Mouse (Mus musculus) neural tube, embryonic 11.5 days (tissue): ENCODE results near the gene Pgc. TPM values are rescaled to one million over a fixed set of nuclear protein-coding genes. Genes with fewer than 3 reads are reported as not detected.

Experiments used
- ATAC-seq: fragments of 200-750 bp; cut with Nextera tagmentation; 2 replicates; pipeline ENCODE4 v1.8.0; 2017; ENCODE audit warnings: moderate number of reproducible peaks, mild to moderate bottlenecking, moderate TSS enrichment, moderate library complexity; ENCODE audit not compliant: insufficient read depth, low FRiP score, low TSS enrichment
- DNase-seq: peaks from one replicate; pipeline ENCODE4 v3.0.0-alpha.2; 2015; ENCODE audit warnings: low spot score
- H3K27ac ChIP-seq: fragments of 300-500 bp; sonication (generic); 2 replicates; pipeline ENCODE4 v1.5.1; 2014; ENCODE audit warnings: low read depth, mild to moderate bottlenecking, low read length
- H3K27me3 ChIP-seq: fragments of 300-500 bp; sonication (generic); 2 replicates; pipeline ENCODE4 v1.6.1; 2014; ENCODE audit warnings: mild to moderate bottlenecking, low read length, mixed read lengths; ENCODE audit not compliant: control insufficient read depth, insufficient read depth
- H3K36me3 ChIP-seq: fragments of 300-500 bp; sonication (generic); 2 replicates; pipeline ENCODE4 v1.6.1; 2014; ENCODE audit warnings: mild to moderate bottlenecking, low read length, moderate library complexity, mixed read lengths; ENCODE audit not compliant: control insufficient read depth, insufficient read depth
- H3K4me1 ChIP-seq: fragments of 300-500 bp; sonication (generic); 2 replicates; pipeline ENCODE4 v1.6.1; 2014; ENCODE audit warnings: low read length, mixed read lengths; ENCODE audit not compliant: control insufficient read depth, insufficient read depth
- H3K4me2 ChIP-seq: fragments of 300-500 bp; sonication (generic); 2 replicates; pipeline ENCODE4 v1.6.1; 2014; ENCODE audit warnings: low read depth, mild to moderate bottlenecking, moderate library complexity
- H3K4me3 ChIP-seq: fragments of 300-500 bp; sonication (generic); 2 replicates; pipeline ENCODE4 v1.5.1; 2014; ENCODE audit warnings: low read depth, low read length
- H3K9ac ChIP-seq: fragments of 300-500 bp; sonication (generic); 2 replicates; pipeline ENCODE4 v1.6.1; 2014; ENCODE audit warnings: mild to moderate bottlenecking, low read length
- H3K9me3 ChIP-seq: fragments of 300-500 bp; sonication (generic); 2 replicates; pipeline ENCODE4 v1.6.1; 2016; ENCODE audit warnings: low read length; ENCODE audit not compliant: control insufficient read depth
- WGBS: fragments of 180-500 bp; shearing (Covaris S2); extraction: QIAGEN DNeasy Blood & Tissue Kit; methylation state at CpG from one replicate; pipeline ENCODE4 v1.1.7; 2014; 5-methylcytosine and 5-hydroxymethylcytosine counted together
- polyA plus RNA-seq: library from polyadenylated mRNA; unstranded; fragments of >200 nt; fragmentation: Nextera tagmentation; extraction: Ambion mirVana; gene quantifications from 2 replicates; pipeline ENCODE4 v1.2.1, GENCODE M21; 2014

The Pgc gene
- polyA plus RNA-seq, 1 experiment from 2014 or later = not detected

DNA sequence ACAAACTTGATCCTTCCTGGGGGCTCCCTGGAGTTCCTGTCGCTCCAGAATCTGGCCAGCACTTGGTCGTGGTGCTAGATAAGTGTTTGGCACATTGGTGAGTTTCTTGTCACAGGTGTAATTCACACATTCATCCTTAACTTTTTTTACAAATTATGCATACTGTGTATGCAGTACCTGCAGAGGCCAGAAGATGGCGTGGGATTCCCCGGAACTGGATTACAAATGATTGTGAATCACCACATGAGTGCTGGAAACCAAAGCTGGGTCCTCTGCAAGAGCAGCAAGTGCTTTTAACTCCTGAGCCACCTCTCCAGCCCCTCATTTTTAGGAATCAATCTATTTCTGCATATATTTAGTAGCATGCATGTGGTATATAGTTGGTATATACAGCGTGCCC lies 25.2 kb downstream of the Pgc start:
- 72% methylated on average over 5 of the region's 5 CpGs for WGBS

DNA sequence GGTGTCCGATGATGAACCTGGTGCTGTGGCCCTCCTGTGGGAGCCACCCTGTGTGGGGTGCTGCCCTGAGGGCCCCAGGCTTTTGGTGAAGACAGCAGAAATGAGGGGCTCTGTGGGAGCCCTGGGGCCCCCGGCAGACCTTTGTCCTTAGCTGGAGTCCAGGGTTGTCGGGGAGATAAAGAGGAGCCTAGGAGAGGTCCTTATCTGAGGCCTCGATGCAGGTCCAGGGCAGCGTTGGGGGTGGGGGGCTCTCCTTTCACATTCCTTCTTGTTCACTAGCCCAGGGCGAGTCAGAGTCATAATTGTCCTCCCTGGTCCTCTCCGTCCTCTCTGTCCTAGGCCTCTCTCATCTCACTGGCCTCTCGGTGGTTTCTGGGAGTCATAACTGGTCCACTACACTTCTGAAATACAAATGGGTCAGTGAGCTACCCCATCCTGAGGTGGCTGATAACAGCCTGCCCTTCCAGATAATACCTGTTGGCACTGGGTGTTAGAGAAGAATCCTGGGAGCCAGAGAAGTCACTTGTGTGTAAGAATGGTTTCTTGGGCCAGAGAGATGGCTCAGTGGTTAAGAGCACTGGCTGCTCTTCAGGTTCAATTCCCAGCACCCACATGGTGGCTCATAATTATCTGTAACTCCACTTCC lies 26.6 kb downstream of the Pgc start:
- DNase-seq (no peak), ATAC-seq (no peak)
- H3K4me3 ChIP-seq = no peak overlapping the region
- no peaks in the 10 kb centered on the region for H3K9me3 ChIP-seq
- H3K27ac ChIP-seq = no peak overlapping the region
- no peaks in the 10 kb centered on the region for H3K4me1 ChIP-seq
- H3K36me3 ChIP-seq = no peaks in the 10 kb centered on the region
- H3K27me3 ChIP-seq = no peaks in the 10 kb centered on the region
- no peak overlapping the region for H3K4me2 ChIP-seq
- WGBS = 87% methylated on average over 8 of the region's 8 CpGs
- H3K9ac ChIP-seq = no peak overlapping the region

More for the DNA sequence above, 25.2 kb downstream of the Pgc start:
- Histone ChIP-seq H3K36me3 (no peaks in the 10 kb centered on the region), H3K27me3 (no peaks in the 10 kb centered on the region), H3K9ac (no peak overlapping the region), H3K27ac (no peak overlapping the region), H3K4me3 (no peak overlapping the region), H3K4me1 (no peaks in the 10 kb centered on the region), H3K9me3 (no peaks in the 10 kb centered on the region), H3K4me2 (no peak overlapping the region)
- ATAC-seq = no peak
- DNase-seq = no peak

DNA sequence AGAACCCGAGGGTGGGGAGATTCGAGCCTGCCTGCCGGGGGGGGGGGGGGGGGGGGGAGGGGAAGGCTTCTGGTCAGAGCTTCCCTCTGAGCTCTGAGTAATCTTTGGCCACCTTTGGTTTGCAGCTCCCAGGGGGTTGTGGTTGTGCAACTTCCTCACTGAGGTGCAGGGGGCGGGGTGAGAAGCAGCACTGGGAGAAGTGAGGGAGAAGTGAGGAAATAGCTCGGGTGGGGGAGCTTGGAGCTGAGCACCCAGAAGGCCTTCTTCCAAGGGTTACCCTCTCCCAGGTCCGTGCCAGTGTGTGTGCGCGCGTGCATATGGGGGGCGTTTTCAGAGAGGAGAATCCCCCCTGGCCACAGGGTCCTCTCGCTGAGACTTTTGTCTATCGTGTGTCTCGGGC lies 27.6 kb downstream of the Pgc start:
- WGBS = 81% methylated on average over 12 of the region's 13 CpGs
- H3K27me3 ChIP-seq = no peaks in the 10 kb centered on the region

DNA sequence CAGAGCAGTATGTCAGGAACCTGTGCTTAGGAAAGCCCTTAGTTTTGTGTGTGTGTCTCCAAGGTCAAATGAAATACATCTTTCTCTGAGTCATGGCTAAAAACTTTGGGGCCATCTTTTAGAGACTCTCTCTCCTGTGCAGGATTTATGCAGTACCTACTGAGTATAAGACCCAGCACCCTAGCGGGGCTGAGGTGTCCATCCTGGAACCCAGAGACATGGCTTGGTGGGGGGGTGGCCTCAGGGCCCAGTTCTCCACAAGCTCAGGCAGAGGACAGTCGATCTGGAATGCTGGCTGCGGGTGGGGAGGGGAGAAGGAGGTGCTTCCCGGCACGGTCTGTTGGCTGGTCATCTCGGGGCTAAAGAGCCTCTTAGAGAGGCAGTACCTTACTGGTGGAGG lies 29.7 kb downstream of the Pgc start:
- 42% methylated on average over 6 of the region's 6 CpGs for WGBS
- ATAC-seq = no peak
- no peaks in the 10 kb centered on the region for H3K27me3 ChIP-seq

More for the DNA sequence above, 27.6 kb downstream of the Pgc start:
- Histone ChIP-seq H3K9me3 (no peaks in the 10 kb centered on the region), H3K4me2 (no peak overlapping the region), H3K9ac (no peak overlapping the region), H3K36me3 (no peaks in the 10 kb centered on the region), H3K27ac (no peak overlapping the region), H3K4me3 (no peak overlapping the region), H3K4me1 (no peaks in the 10 kb centered on the region)
- no peak for DNase-seq
- no peak for ATAC-seq

DNA sequence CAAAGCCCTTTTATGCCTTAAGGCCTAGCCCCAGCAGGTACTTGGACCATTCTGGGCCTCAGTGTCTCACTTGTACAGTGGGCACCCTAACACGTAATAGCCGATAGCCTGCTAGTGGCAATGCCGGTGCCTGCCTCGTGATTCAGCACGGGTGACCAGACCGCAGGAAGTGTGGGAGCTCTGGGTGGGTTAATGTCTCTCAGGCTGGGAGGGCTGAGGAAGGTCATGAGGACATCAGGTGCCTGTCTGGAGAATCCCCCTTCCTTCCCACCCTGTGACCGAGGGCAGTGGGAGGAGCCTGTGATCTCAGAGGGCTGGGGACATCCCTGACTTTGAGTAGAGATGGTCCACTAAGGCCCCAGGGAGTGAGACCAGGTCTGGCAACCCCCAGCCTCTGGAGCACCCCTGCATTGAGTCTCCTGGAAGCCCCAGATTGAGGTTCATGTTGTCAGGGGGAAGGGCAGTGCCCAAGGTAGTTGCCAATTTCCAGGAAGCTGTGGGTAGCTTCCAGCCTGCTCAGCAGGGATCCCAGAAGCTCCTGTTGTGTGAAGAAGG lies 30.5 kb downstream of the Pgc start:
- no peak overlapping the region for H3K27ac ChIP-seq
- ATAC-seq (no peak), DNase-seq (no peak)
- H3K4me3 ChIP-seq = no peak overlapping the region
- H3K27me3 ChIP-seq = no peaks in the 10 kb centered on the region
- H3K9ac ChIP-seq = no peak overlapping the region
- no peak overlapping the region for H3K4me2 ChIP-seq
- H3K9me3 ChIP-seq = no peaks in the 10 kb centered on the region
- H3K4me1 ChIP-seq = no peaks in the 10 kb centered on the region
- 86% methylated on average over 7 of the region's 7 CpGs for WGBS
- no peaks in the 10 kb centered on the region for H3K36me3 ChIP-seq

More for the DNA sequence above, 29.7 kb downstream of the Pgc start:
- Histone ChIP-seq H3K9me3 (no peaks in the 10 kb centered on the region), H3K36me3 (no peaks in the 10 kb centered on the region), H3K4me3 (no peak overlapping the region), H3K4me2 (no peak overlapping the region), H3K9ac (no peak overlapping the region; the same call in 1 of the 2 replicates), H3K27ac (no peak overlapping the region), H3K4me1 (no peaks in the 10 kb centered on the region)
- DNase-seq = no peak

DNA sequence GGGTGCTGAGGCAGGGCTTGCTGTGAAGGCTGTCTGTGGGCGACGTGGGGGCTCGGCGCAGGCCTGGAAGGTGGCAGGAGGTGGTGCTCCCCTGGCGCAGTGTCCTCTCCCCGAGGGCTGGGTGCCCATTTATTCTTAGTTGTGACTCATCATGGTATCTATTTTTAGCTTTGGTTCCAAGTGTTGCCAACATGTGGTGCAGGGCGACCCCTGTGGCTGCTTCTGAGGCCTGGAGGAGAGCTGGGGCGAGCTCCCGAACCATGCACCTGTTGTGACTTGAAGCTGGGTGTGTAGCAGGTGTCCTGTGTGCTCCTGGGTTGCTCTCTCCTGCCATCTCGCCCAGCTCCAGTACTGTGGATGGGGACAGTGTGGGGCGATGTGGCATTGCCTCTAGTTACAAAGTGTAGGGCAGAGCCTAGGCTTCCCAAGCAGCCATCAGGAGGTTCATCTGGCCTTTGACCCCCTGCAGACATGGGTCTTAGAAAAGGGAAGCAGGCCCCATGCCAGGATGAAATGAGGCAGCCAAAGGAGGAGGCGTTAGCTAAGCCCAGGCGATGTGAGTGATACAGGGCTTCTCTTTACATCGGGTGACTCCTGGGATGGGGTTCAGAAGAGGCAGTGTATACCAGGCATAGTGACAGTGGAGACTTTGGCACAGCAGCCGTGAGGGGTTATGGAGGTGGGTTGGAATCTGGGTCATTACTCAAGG lies 33.2 kb downstream of the Pgc start:
- no peaks in the 10 kb centered on the region for H3K9me3 ChIP-seq
- ATAC-seq (no peak), DNase-seq (no peak)
- no peaks in the 10 kb centered on the region for H3K27me3 ChIP-seq
- H3K27ac ChIP-seq = no peak overlapping the region
- H3K4me2 ChIP-seq = no peak overlapping the region
- no peak overlapping the region for H3K4me3 ChIP-seq
- H3K36me3 ChIP-seq = no peaks in the 10 kb centered on the region
- H3K4me1 ChIP-seq = no peaks in the 10 kb centered on the region
- H3K9ac ChIP-seq = no peak overlapping the region
- WGBS = 86% methylated on average over 15 of the region's 15 CpGs

DNA sequence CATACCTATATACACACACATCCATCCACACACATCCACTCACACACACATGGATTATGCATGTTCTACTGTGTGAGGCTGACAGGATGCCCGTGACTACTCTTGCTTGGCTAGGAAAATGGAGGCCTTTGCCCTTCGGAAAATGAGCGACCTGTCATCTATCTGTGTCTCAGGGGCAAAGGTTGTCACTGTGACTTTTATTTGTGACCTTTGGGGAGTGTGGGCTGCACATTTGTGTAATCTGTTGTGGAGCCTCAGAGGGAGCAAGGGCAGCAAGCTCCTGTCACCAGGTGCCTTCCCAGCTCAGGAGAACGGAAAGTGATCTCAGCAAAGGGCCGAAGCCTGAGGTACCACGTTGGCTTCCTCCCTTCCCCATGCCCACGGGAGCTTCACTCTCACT lies 35.4 kb downstream of the Pgc start:
- no peak for DNase-seq
- H3K9me3 ChIP-seq = no peaks in the 10 kb centered on the region
- H3K4me3 ChIP-seq = no peak overlapping the region
- 84% methylated on average over 7 of the region's 7 CpGs for WGBS
- ATAC-seq = no peak
- H3K36me3 ChIP-seq = no peaks in the 10 kb centered on the region
- H3K9ac ChIP-seq = no peak overlapping the region
- H3K27me3 ChIP-seq = no peaks in the 10 kb centered on the region
- no peak overlapping the region for H3K27ac ChIP-seq
- no peak overlapping the region for H3K4me2 ChIP-seq
- no peaks in the 10 kb centered on the region for H3K4me1 ChIP-seq

DNA sequence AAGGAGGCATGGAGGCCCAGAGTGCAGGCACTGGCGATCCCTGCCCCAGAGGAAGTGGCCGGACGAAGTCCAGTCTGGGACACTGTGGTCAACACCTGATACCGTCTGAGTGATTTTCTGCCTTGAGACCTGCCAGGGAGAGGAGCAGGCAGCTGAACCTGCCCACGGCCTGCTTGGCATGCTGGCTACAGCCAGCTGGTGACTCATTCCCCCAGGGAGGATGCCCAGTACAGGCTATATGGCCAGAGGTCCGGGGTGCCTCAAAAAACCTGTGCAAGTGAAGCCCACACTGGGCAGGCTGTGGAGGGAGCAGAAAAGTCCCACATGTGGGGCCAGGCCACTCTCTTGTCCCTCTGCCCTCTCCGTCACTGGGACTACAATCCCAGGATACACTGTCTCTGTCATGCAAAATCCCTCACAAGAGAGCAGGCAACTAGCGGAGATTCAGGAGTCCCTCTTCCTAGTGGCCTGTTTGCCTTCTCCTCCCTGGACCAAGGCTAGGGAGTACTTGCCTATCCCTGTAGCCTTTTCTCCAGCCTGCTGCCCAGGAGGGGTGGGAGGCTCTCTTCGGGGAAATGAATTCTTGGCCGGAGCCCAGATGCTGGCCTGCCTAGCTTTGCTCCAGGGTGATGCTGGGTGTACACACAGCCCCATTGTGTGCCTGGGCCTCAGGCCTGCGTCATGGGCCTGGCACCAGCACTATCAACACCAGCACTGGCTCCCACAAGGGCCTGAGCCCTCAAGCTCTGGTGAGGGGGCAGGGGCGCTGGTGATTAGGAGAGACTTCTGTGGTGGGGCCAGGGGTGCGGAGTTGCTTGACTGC lies 36.1 kb downstream of the Pgc start:
- H3K36me3 ChIP-seq = no peaks in the 10 kb centered on the region
- no peaks in the 10 kb centered on the region for H3K9me3 ChIP-seq
- H3K4me2 ChIP-seq = no peak overlapping the region
- no peaks in the 10 kb centered on the region for H3K27me3 ChIP-seq
- H3K9ac ChIP-seq = no peak overlapping the region
- WGBS = 76% methylated on average over 13 of the region's 13 CpGs
- H3K4me3 ChIP-seq = no peak overlapping the region
- no peaks in the 10 kb centered on the region for H3K4me1 ChIP-seq
- H3K27ac ChIP-seq = no peak overlapping the region
- DNase-seq (no peak), ATAC-seq (no peak)
